Mouse (Mus musculus) CD4-positive, CD25-positive, alpha-beta regulatory T cell, adult 4 months (primary cell): Measurements from ENCODE around the gene 2310033P09Rik. TPM values are rescaled to one million over a fixed set of nuclear protein-coding genes. Genes with fewer than 3 reads are reported as not detected.

Source experiments
- ATAC-seq: one replicate; pipeline ENCODE4 v1.8.0; 2017
- polyA plus RNA-seq, 2 experiments: library from polyadenylated mRNA; unstranded; fragments of 100-300 nt; shearing (Covaris generic); gene quantifications; one replicate each; pipeline ENCODE4 v1.2.1; 2017

Gene 2310033P09Rik
- polyA plus RNA-seq, 2 experiments from 2014 or later: 18.8 to 26.1 TPM

DNA sequence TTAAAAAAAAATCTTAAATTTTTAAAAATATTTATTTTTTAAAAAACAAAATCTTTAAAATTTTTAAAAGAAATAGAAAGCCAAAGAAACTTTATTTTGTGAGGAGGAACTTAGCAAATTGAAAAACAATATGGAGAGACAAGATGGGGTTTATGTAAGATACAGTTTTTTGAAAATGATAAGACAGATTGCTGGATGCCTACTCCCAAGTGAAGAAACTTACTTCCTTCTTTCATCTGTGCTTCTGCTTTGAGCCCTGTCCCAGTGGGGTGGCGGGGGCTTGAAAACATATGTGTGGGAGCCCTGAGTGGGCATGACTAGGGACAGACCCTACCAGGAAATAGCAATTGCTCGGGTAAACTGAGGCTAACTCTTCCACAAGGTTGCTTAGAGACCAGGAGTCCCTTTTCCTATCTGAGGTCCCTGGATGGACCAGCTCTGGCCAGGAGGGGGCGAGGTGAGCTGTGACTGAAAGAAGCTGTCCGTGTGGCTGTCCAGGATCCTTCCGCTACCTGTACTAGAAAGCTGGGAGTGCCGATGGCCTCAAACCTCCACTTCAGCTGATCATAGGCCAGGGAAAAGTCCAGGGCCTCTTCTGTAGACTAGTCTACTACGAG lies 22.1 kb downstream of the 2310033P09Rik start:
- ATAC-seq: no peak

DNA sequence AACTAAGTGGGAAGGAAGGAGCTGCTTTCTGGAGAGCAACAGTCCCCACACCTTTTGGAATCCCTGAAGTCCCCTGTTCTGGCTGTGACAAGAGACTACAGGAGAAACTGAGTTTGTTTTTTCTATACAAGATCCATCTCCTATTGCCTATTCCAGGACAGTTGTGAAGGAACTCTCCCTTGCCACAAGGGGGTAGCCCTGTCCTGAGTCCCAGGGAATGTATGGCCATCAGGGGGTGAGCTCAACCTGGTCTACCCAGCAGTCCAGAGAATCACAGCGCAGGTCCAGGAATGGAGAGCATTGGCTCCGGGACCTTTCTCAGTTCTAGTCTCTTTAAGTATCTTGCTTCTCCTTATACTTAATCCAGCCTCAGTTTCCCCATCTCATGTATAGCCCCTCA lies 24.7 kb downstream of the 2310033P09Rik start:
- no peak for ATAC-seq

DNA sequence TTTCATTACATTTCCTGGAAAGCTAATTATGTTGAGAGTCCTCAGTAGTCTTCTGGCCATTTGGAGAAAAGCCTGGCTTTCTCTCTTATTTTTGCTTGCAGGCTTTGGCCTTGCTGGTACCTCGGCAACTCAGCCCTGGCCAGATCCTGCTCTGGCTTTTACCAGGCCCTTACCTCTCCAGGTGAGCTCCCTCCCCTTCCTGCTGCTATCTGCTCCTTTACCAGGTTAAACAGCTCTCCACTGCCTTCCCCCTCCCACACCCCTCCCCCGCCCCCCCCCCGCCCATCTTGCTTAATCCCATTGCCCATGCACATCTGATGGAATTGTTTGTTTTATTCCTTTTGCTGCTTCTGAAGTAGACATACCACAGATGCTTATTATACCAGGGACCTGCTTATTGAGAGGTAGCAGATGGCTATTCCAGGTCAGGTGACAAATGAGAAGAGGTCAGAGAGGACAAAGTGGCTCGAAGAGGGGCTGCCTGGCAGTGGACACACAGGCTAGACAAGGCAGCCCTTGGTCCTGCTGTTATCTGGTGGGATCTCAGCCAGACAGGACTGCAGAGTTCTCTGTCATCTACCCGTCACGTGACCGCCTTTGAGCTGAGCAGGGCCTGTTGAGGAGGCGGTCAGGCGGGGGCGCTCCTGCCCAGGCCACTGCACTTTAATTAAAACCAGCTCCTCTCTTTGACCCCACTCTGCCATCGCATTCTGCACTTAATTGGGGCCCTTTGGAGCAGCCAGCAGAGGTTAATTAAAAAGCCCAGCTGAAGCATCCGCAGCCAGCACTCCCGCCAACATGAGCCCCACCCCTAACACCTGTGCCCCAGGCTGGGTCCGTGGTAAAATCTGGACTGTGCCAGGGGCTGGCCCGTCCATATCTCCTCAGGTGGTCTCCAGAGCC lies 30.7 kb downstream of the 2310033P09Rik start:
- no peak for ATAC-seq

DNA sequence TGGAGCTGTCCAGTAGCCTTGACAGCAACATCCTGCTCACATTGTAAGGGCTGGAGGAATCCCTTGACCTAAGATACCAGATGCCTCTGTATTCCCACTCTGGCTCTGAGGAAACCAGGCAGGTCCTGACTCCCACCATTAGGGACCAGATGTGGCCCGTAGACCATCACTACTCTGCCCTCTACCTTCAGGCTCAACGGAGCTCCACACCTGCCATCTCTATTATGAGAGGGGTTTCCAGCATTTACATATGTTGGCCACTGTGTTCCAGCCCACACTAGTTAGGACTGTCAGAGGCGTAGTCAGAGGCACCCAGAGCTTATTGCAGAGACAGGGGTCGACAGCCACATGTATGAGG lies 31.3 kb downstream of the 2310033P09Rik start:
- no peak for ATAC-seq

DNA sequence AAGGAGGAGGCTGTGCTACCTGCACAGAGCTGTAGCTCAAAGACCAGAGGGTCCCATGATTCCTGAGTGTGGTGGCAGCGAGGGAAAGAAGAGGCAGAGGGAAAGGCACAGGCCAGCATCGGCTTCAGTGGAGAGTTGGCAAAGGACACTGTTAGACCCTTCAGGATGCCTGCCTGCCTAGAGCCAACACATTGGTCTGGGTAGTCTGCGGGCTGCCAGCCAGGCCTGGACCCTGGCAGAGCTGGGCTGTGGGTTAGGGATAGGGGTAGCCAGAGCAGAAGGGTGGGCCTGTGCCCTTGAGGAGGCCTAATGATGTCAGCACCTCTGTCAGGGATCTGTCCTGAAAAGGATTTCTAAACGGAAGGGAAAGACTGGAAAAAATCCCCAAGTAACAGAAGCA lies 31.7 kb downstream of the 2310033P09Rik start:
- ATAC-seq: no peak

DNA sequence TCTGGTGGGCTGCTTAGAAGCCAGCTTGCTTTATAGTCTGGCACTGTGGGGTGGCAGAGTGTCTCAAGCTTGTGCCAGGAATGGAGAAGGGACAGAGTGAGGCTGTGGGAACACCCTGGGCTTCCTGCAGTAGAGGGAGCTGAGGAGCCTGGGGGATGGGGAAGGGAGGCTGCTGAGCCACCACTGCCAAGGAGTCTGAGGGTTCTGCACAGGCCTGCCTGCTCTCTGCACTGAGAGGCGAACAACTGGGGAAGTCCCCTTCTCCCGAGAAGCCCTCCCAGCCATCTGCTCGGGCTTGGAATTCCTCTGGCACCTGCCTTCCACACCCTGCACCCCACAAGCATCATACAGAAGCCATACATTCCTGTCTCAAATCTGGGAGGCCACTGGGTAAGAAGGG lies 33.7 kb downstream of the 2310033P09Rik start:
- ATAC-seq: no peak

DNA sequence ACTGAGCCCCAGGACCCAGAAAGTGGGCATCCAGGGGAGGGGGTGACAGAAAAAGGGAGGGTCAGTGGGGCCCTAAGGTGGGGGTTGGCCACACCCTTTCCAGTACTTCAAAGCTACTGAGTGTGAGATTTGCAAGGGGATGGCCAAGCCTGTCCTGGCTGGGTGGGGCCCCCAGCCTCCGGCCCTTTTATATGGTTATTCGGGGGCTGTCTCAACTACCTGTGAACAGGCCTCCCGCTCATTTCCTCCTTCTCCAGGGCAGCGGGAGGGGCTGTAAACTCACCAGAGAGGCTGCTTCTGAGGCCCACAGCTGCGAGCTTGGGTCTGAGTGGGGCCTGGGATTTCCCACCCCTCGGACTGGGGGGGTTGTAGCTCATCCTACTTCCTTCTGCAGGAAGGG lies 35.7 kb downstream of the 2310033P09Rik start:
- no peak for ATAC-seq

DNA sequence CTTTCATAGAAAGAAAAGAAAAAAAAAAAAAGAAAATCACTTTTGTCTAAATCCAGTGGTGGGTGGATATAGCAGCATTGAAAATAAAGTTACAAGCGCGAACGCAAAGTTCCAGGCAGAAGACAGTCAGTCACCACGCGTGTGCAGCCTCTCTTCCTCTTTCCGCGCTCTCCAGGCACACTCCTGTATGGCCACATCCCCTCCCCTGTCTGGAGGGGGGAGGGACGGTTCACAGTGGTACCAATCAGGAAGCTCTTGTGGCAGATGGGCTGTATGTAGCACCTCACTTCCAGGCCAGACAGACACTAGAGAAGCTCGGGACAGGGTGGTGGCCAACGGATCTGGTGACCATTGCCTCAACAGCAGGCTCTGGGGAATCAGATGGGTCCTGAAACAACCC lies 40.0 kb downstream of the 2310033P09Rik start:
- no peak for ATAC-seq

DNA sequence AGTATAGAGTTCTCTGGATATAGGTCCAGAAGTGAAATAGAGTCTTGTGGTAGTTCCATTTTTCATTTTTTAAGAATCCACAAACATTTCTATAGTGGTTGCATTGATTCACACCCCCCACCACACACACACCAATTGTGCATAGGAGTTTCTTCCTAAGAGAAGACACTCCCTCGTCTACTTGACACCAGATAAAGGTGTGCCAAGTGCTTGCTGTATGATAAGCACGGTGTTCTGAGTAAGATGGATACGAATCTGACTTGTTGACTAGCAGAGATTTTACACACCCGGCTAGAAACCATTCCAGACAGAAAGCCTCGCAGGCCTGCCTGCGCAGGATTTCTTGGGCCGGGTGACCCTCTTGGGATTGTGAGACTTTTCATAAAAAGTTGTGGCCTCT lies 51.5 kb downstream of the 2310033P09Rik start:
- ATAC-seq: no peak

Other genes starting within 250 kb of the 2310033P09Rik start
- gene Trim11, start 230.2 kb upstream of the 2310033P09Rik start, polyA plus RNA-seq: 10 to 100 TPM; 23.7 to 27.1 TPM
- not detected for gene Obscn, start 71.9 kb upstream of the 2310033P09Rik start, polyA plus RNA-seq
- gene Iba57, start 44.6 kb upstream of the 2310033P09Rik start, polyA plus RNA-seq: 1 to 10 TPM; 1.2 to 1.8 TPM
- not detected for gene Gjc2, start 25.1 kb upstream of the 2310033P09Rik start, polyA plus RNA-seq
- 10 to 100 TPM; 63.6 to 67.4 TPM for gene Guk1, start 16.1 kb upstream of the 2310033P09Rik start, polyA plus RNA-seq
- 10 to 100 TPM; 57.0 to 62.4 TPM for gene Mrpl55, start 5.8 kb upstream of the 2310033P09Rik start, polyA plus RNA-seq
- 100 to 1,000 TPM; 324 to 440 TPM for gene Arf1, start 19.9 kb downstream of the 2310033P09Rik start, polyA plus RNA-seq
- gene Wnt3a, start 82.4 kb downstream of the 2310033P09Rik start, polyA plus RNA-seq: not detected
- not detected for gene Wnt9a, start 98.6 kb downstream of the 2310033P09Rik start, polyA plus RNA-seq
- gene Prss38, start 167.3 kb downstream of the 2310033P09Rik start, polyA plus RNA-seq: not detected
- 1 to 10 TPM; 3.9 to 6.9 TPM for gene Jmjd4, start 241.7 kb downstream of the 2310033P09Rik start, polyA plus RNA-seq
- 10 to 100 TPM; 52.6 to 67.3 TPM for gene Snap47, start 242.9 kb downstream of the 2310033P09Rik start, polyA plus RNA-seq